Mouse (Mus musculus) embryonic facial prominence, embryonic 10.5 days (tissue): ENCODE measurements at regions not wholly inside any gene's neighbourhood (a gene's known extent, or its start where the extent isn't known, plus 50 kb on each side); places are given as distances from the start of the nearest gene placed in this dataset.

ENCODE experiments used
- DNase-seq: peaks from one replicate; pipeline ENCODE4 v3.0.0-alpha.2; 2017; ENCODE audit warnings: low spot score
- H3K27ac ChIP-seq: fragments of 300-500 bp; sonication (generic); replicated peaks from 2 replicates; pipeline ENCODE4 v1.5.1; 2016; ENCODE audit warnings: mild to moderate bottlenecking
- H3K27me3 ChIP-seq: fragments of 300-500 bp; sonication (generic); replicated peaks from 2 replicates; pipeline ENCODE4 v1.6.1; 2016; ENCODE audit warnings: low read depth, mild to moderate bottlenecking; ENCODE audit not compliant: poor library complexity, severe bottlenecking
- H3K36me3 ChIP-seq: fragments of 300-500 bp; sonication (generic); replicated peaks from 2 replicates; pipeline ENCODE4 v1.6.1; 2016; ENCODE audit warnings: mild to moderate bottlenecking, moderate library complexity
- H3K4me1 ChIP-seq: fragments of 300-500 bp; sonication (generic); 2 replicates; pipeline ENCODE4 v1.6.1; 2016
- H3K4me3 ChIP-seq: fragments of 300-500 bp; sonication (generic); 2 replicates; pipeline ENCODE4 v1.5.1; 2016; ENCODE audit warnings: mild to moderate bottlenecking, moderate library complexity
- H3K9me3 ChIP-seq: fragments of 300-500 bp; sonication (generic); 2 replicates; pipeline ENCODE4 v1.6.1; 2016; ENCODE audit warnings: mild to moderate bottlenecking
- WGBS: fragments of 180-500 bp; shearing (Covaris S2); methylation state at CpG from one replicate; pipeline ENCODE4 v1.1.7; 2016; 5-methylcytosine and 5-hydroxymethylcytosine counted together

GRCm38 (mm10) chr17:88341599-88341998 lies 98.9 kb upstream of the Foxn2 start:
- H3K27ac ChIP-seq = no peak overlapping the region

DNA sequence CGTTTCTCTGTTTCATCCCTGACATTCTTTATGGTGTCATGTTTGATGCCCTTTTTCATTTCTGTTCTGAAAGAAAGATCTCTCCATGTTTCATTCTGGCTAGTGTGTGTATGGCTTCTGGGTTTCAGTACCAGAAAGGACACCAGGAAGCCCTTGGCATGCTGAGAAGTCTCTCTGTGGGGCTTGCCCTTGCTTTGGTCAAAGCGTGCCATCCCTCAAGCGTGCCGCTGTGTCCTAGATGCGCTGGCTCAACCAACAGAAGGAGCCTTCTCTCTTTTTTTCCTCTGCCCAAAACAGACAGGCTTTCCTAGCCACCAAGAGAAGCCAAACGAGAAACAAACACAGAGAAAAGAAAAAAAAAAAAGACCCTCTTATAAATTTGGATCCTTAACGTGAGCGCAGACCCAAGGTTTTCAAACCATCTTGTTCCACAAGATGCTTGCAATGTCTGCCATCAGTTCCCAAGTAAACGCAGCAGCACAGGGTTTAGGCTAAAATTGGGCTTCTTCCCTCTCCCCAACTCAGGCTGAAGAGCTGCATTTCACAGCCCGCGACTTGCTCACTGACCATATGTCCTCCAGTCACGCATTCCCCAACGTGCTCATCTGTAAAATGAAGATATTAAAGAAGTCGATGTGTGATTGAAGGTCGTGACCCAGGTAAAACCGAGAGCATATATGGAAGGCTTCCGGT lies 97.3 kb upstream of the Foxn2 start:
- H3K4me1 ChIP-seq = no peaks in the 10 kb centered on the region
- DNase-seq = no peak
- H3K27ac ChIP-seq = no peak overlapping the region
- H3K9me3 ChIP-seq = no peaks in the 10 kb centered on the region; the same call in 1 of the 2 replicates
- 85% methylated on average over 17 of the region's 17 CpGs for WGBS
- no peaks in the 10 kb centered on the region for H3K36me3 ChIP-seq
- no peaks in the 10 kb centered on the region for H3K27me3 ChIP-seq
- H3K4me3 ChIP-seq = no peak overlapping the region

More at GRCm38 (mm10) chr17:88341599-88341998, 98.9 kb upstream of the Foxn2 start:
- H3K4me1 ChIP-seq = no peaks in the 10 kb centered on the region
- no peak for DNase-seq
- no peaks in the 10 kb centered on the region; the same call in 1 of the 2 replicates for H3K9me3 ChIP-seq
- H3K4me3 ChIP-seq = no peak overlapping the region
- H3K36me3 ChIP-seq = no peaks in the 10 kb centered on the region
- whole genome bisulfite sequencing = 64% methylated on average over 5 of the region's 5 CpGs
- H3K27me3 ChIP-seq = no peaks in the 10 kb centered on the region

- WGBS = 89% methylated on average over 9 of the region's 9 CpGs
- no peak overlapping the region for H3K4me3 ChIP-seq
- no peak for DNase-seq
- no peaks in the 10 kb centered on the region for H3K9me3 ChIP-seq
- no peaks in the 10 kb centered on the region for H3K36me3 ChIP-seq
- no peaks in the 10 kb centered on the region for H3K27me3 ChIP-seq
- no peaks in the 10 kb centered on the region for H3K4me1 ChIP-seq
- no peak overlapping the region for H3K27ac ChIP-seq
Measured at GRCm38 (mm10) chr17:88345433-88345832, 95.1 kb upstream of the Foxn2 start.

GRCm38 (mm10) chr17:88346896-88347295 lies 93.6 kb upstream of the Foxn2 start:
- DNase-seq = no peak
- H3K9me3 ChIP-seq = no peaks in the 10 kb centered on the region
- no peaks in the 10 kb centered on the region for H3K36me3 ChIP-seq
- 68% methylated on average over 3 of the region's 3 CpGs for WGBS
- no peaks in the 10 kb centered on the region for H3K4me1 ChIP-seq
- no peak overlapping the region for H3K4me3 ChIP-seq
- H3K27me3 ChIP-seq = no peaks in the 10 kb centered on the region
- H3K27ac ChIP-seq = no peak overlapping the region

GRCm38 (mm10) chr17:88349825-88350460 lies 90.6 kb upstream of the Foxn2 start:
- WGBS = 90% methylated on average over 5 of the region's 5 CpGs
- no peak for DNase-seq
- Histone ChIP-seq H3K4me3 (no peak overlapping the region), H3K27me3 (no peaks in the 10 kb centered on the region), H3K36me3 (no peaks in the 10 kb centered on the region), H3K9me3 (no peaks in the 10 kb centered on the region), H3K4me1 (no peaks in the 10 kb centered on the region), H3K27ac (no peak overlapping the region)

DNA sequence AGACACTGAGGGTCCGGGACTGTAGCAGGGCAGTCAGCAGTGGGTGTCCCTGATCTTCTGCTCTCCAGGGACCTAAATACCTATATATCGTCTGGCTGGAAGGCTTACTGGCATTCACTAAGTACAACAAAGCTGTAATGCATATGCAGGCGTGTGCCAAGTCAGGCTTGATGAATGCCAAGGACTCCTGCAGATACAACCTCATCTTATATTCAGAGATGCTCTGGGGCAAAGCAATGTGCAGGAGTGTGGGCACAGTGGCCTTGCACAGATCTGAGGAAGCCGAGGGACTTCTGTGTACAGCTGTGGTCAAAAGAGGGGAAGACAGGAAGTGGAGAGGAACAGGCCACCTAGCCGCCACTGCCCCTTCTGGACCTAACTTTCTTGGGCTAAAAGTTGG lies 89.5 kb upstream of the Foxn2 start:
- Histone ChIP-seq H3K36me3 (no peaks in the 10 kb centered on the region), H3K4me1 (no peaks in the 10 kb centered on the region), H3K4me3 (no peak overlapping the region), H3K27ac (no peak overlapping the region), H3K27me3 (no peaks in the 10 kb centered on the region), H3K9me3 (no peaks in the 10 kb centered on the region)
- WGBS = 83% methylated on average over 5 of the region's 5 CpGs
- DNase-seq = no peak

- Histone ChIP-seq H3K27me3 (no peaks in the 10 kb centered on the region), H3K4me1 (no peaks in the 10 kb centered on the region), H3K4me3 (no peak overlapping the region), H3K27ac (no peak overlapping the region), H3K36me3 (no peaks in the 10 kb centered on the region), H3K9me3 (no peaks in the 10 kb centered on the region)
- DNase-seq = no peak
Measured at GRCm38 (mm10) chr17:88352960-88353359, 87.6 kb upstream of the Foxn2 start.

- Histone ChIP-seq H3K27me3 (no peaks in the 10 kb centered on the region), H3K4me3 (no peak overlapping the region), H3K9me3 (no peaks in the 10 kb centered on the region), H3K4me1 (no peaks in the 10 kb centered on the region), H3K27ac (no peak overlapping the region), H3K36me3 (no peaks in the 10 kb centered on the region)
- DNase-seq = no peak
- WGBS = 79% methylated on average over 2 of the region's 2 CpGs
Measured at GRCm38 (mm10) chr17:88361161-88361560, 79.3 kb upstream of the Foxn2 start.

- Histone ChIP-seq H3K4me3 (no peak overlapping the region), H3K27ac (no peak overlapping the region), H3K9me3 (no peaks in the 10 kb centered on the region), H3K4me1 (no peaks in the 10 kb centered on the region), H3K36me3 (no peaks in the 10 kb centered on the region), H3K27me3 (no peaks in the 10 kb centered on the region)
- DNase-seq = no peak
- WGBS = 87% methylated on average over 11 of the region's 11 CpGs
Measured at GRCm38 (mm10) chr17:88362404-88362803, 78.1 kb upstream of the Foxn2 start.

DNA sequence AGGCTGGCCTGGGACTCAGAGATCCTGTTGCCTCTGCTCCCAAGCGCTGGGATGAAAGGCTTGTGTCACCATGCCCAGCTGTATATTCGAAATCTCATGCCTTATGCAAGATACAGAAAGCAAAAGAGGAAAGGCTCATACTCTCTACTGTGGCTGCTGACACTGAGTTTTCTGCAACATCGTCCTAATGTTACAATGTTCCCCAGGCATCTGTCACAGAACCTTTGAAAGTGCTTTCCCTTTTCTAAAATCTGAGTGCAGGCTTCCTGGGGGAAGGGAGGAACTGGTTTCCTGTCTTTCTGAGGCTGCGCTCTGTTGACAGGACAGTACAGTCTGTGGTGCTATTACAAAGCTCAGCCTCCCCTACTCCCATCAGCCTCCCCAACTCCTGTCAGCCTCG lies 72.6 kb upstream of the Foxn2 start:
- DNase-seq = no peak
- Histone ChIP-seq H3K27ac (no peak overlapping the region), H3K4me3 (no peak overlapping the region), H3K4me1 (no peaks in the 10 kb centered on the region), H3K27me3 (no peaks in the 10 kb centered on the region), H3K36me3 (no peaks in the 10 kb centered on the region), H3K9me3 (no peaks in the 10 kb centered on the region)
- WGBS = 72% methylated on average over 5 of the region's 5 CpGs

DNA sequence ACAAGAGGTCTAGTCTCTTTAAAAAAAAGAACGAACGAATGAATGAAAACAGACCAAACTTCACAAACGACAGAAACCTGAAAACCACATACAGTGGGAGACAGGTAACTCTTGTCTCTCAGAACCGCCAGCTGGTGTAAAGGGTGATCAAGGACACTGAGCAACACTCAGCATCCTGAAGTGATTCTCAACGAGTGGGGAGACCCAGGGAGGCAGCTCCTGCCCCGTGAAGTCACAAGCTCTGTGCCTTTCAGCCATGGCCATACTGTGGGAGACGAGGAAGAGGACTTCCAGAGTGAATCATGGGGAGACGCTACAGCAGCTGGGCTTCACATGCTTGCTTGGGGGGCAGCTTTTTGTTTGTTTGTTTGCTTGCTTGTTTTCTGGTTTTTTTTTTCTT lies 70.5 kb upstream of the Foxn2 start:
- H3K36me3 ChIP-seq = no peaks in the 10 kb centered on the region
- H3K27ac ChIP-seq = no peak overlapping the region
- no peaks in the 10 kb centered on the region for H3K27me3 ChIP-seq
- DNase-seq = no peak
- no peaks in the 10 kb centered on the region for H3K9me3 ChIP-seq
- no peak overlapping the region for H3K4me3 ChIP-seq
- H3K4me1 ChIP-seq = no peaks in the 10 kb centered on the region
- 84% methylated on average over 8 of the region's 8 CpGs for WGBS

GRCm38 (mm10) chr17:88370676-88371075 lies 69.8 kb upstream of the Foxn2 start:
- Histone ChIP-seq H3K9me3 (no peaks in the 10 kb centered on the region), H3K36me3 (no peaks in the 10 kb centered on the region), H3K4me1 (no peaks in the 10 kb centered on the region), H3K27ac (no peak overlapping the region), H3K27me3 (no peaks in the 10 kb centered on the region), H3K4me3 (no peak overlapping the region)
- no peak for DNase-seq
- 78% methylated on average over 9 of the region's 9 CpGs for WGBS

DNA sequence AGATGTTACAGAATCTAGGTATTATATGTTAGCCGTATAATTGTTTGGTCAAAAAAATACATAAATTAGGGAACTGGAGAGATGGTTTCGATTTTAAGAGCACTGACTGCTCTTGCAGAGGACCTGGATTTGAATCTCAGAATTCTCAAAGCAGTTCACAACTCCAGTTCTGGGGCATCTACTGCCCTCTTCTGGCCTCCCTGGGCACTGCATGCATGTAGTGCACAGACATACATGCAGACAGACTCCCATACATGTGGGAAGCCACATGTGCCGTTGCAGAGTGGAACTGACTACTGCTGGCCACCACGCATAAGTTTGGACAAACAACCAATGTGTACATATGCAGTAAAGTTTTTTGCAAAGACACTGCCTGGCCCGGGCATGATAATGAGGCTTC lies 62.0 kb upstream of the Foxn2 start:
- DNase-seq = no peak
- WGBS = 92% methylated on average over 5 of the region's 5 CpGs
- Histone ChIP-seq H3K4me3 (no peak overlapping the region), H3K27me3 (no peaks in the 10 kb centered on the region), H3K36me3 (no peaks in the 10 kb centered on the region), H3K9me3 (peaks cover 3% of the 10 kb centered on the region; the same call in 1 of the 2 replicates), H3K27ac (no peak overlapping the region), H3K4me1 (no peaks in the 10 kb centered on the region)
